Mouse (Mus musculus) limb, embryonic 14.5 days (tissue): ENCODE measurements around the gene Fbxo10. TPM values are rescaled to one million over a fixed set of nuclear protein-coding genes. Genes with fewer than 3 reads are reported as not detected.
"Not testable (repeated sequence)": the region's sequence is repeated elsewhere in the genome, so short reads cannot be mapped to it uniquely, and the experiment has no call there.

ENCODE experiments used
- ATAC-seq: fragments of 200-750 bp; cut with Nextera tagmentation; 2 replicates; pipeline ENCODE4 v1.8.0; 2017; ENCODE audit warnings: low read depth, moderate number of reproducible peaks, moderate TSS enrichment; ENCODE audit not compliant: low FRiP score
- DNase-seq: peaks from one replicate; pipeline ENCODE4 v3.0.0-alpha.2; 2015; ENCODE audit warnings: low spot score
- H3K27ac ChIP-seq: fragments of 300-500 bp; sonication (generic); replicated peaks from 2 replicates; pipeline ENCODE4 v1.5.1; 2014; ENCODE audit warnings: low read depth, mild to moderate bottlenecking, low read length, moderate library complexity, mixed read lengths
- H3K27me3 ChIP-seq: fragments of 300-500 bp; sonication (generic); 2 replicates; pipeline ENCODE4 v1.6.1; 2014; ENCODE audit warnings: low read length, mixed read lengths; ENCODE audit not compliant: control insufficient read depth, insufficient read depth
- H3K36me3 ChIP-seq: fragments of 300-500 bp; sonication (generic); 2 replicates; pipeline ENCODE4 v1.6.1; 2014; ENCODE audit warnings: mild to moderate bottlenecking, low read length, moderate library complexity, mixed read lengths; ENCODE audit not compliant: control insufficient read depth, insufficient read depth
- H3K4me1 ChIP-seq: fragments of 300-500 bp; sonication (generic); 2 replicates; pipeline ENCODE4 v1.6.1; 2014; ENCODE audit warnings: antibody characterized with exemption, low read length, mixed read lengths; ENCODE audit not compliant: control insufficient read depth, insufficient read depth
- H3K4me2 ChIP-seq: fragments of 300-500 bp; sonication (generic); replicated peaks from 2 replicates; pipeline ENCODE4 v1.6.1; 2014; ENCODE audit warnings: low read depth, mild to moderate bottlenecking, low read length, moderate library complexity; ENCODE audit not compliant: severe bottlenecking
- H3K4me3 ChIP-seq: fragments of 300-500 bp; sonication (generic); replicated peaks from 2 replicates; pipeline ENCODE4 v1.5.1; 2014; ENCODE audit warnings: low read length
- H3K9ac ChIP-seq: fragments of 300-500 bp; sonication (generic); 2 replicates; pipeline ENCODE4 v1.6.1; 2014; ENCODE audit warnings: mild to moderate bottlenecking, low read depth, low read length, moderate library complexity; ENCODE audit not compliant: severe bottlenecking
- H3K9me3 ChIP-seq: fragments of 300-500 bp; sonication (generic); 2 replicates; pipeline ENCODE4 v1.6.1; 2016; ENCODE audit warnings: low read length; ENCODE audit not compliant: control insufficient read depth
- POLR2A ChIP-seq: fragments of 200-500 bp; IDR thresholded peaks from 2 replicates; pipeline ENCODE4 v1.8.0; 2012; ENCODE audit warnings: inconsistent platforms, mild to moderate bottlenecking, moderate library complexity, borderline replicate concordance; ENCODE audit not compliant: insufficient read depth, insufficient read length; ENCODE audit errors: extremely low read depth
- WGBS: fragments of 180-500 bp; shearing (Covaris S2); extraction: QIAGEN DNeasy Blood & Tissue Kit; methylation state at CpG from one replicate; pipeline ENCODE4 v1.1.7; 2014; 5-methylcytosine and 5-hydroxymethylcytosine counted together
- polyA plus RNA-seq, 2 experiments: library from polyadenylated mRNA; depleted of rRNA in 1 of 2; stranded (reverse) in 1 of 2; unstranded in 1 of 2; fragments of >200 nt; fragmentation: Nextera tagmentation in 1 of 2; extraction: Ambion mirVana in 1 of 2; gene quantifications; 2 replicates each; pipeline versions ENCODE4 v1.2.1 to v1.2.3; 2012 to 2014

Fbxo10 gene
- polyA plus RNA-seq, 2 experiments: 15.0 to 28.9 TPM

DNA sequence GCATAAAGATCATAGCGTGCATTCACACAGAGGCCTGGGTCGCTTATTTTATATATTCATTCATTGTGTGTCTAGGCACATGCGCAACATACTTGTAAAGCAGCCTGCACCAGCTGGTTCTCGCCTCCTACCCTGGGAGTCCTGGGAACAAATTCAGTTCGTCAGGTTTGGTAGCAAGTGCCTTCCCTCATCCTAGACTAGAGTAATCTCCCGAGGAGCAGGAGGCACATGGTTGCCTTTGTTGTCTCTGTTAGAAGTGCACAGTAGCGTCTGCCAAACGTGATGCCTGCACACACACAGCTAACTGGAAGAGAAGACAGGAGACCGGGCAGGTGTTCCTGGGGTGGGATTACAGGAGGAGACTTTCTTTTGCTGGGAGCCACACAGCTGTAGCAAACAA, 36.4 kb downstream of the Fbxo10 start:
- TF ChIP-seq POLR2A: no peak
- Histone ChIP-seq H3K4me1 (no peaks in the 10 kb centered on the region), H3K27ac (no peak overlapping the region), H3K27me3 (no peaks in the 10 kb centered on the region), H3K9ac (no peak overlapping the region), H3K9me3 (no peaks in the 10 kb centered on the region), H3K4me2 (no peak overlapping the region), H3K36me3 (peaks cover 54% of the 10 kb centered on the region), H3K4me3 (no peak overlapping the region)
- ATAC-seq (no peak), DNase-seq (no peak)
- 86% methylated on average over 9 of the region's 9 CpGs for WGBS

DNA sequence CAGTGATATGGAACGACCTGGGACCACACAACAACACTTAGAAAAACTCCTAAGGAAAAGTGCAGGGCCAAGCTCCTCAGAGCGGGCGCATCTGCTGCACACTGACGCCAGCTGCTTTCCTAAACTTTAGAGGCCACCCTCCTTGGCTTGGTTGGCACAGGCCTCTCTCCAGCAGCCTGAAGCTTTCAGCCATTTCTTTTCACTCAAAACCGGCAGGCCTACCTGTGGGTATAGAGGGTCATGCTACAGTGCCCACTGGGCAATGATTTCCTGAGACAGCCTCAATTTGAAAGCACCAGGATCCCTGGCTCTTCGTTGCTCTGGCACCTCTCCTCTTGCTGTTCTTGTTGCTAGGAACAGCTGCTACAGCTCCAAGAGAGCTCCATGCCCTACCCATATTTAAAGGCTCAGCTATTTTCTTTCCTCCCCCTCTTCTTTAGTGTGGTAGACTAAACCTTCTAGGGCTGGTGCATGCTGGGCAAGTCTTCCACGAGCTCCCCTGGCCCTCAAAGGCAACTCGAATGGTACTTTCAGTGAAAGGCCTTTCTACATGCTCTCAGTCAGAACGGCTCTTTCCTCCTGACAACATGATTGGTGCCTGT, 37.0 kb downstream of the Fbxo10 start:
- no peak overlapping the region for H3K4me3 ChIP-seq
- H3K27me3 ChIP-seq: no peaks in the 10 kb centered on the region
- H3K9me3 ChIP-seq: no peaks in the 10 kb centered on the region
- peaks cover 54% of the 10 kb centered on the region for H3K36me3 ChIP-seq
- no peak overlapping the region for H3K9ac ChIP-seq
- no peaks in the 10 kb centered on the region for H3K4me1 ChIP-seq
- no peak for ATAC-seq
- no peak for DNase-seq
- H3K4me2 ChIP-seq: no peak overlapping the region
- H3K27ac ChIP-seq: no peak overlapping the region
- 87% methylated on average over 9 of the region's 9 CpGs for WGBS
- TF ChIP-seq POLR2A: no peak

DNA sequence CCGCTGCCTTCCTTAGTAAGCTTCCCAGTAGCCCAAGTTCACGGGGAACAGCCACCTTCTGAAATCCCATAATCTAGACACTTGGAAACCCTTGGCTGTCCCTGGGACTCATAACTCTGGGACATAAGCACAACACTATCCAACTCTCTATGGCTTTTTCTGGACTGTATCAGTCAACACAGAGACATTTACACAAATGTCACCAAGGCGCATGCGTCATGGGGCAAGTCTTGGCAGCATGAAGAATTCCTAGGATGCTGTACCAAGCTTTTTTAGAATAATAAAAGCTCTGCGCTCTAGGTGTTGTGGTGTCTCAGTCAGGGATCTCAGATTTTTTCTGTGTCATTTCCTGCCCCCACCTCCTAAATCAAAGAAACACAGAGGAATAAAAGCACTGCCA, 37.7 kb downstream of the Fbxo10 start:
- DNase-seq: no peak
- Histone ChIP-seq H3K4me2 (no peak overlapping the region), H3K9me3 (no peaks in the 10 kb centered on the region), H3K4me3 (no peak overlapping the region), H3K27me3 (no peaks in the 10 kb centered on the region), H3K36me3 (peaks cover 59% of the 10 kb centered on the region), H3K9ac (no peak overlapping the region), H3K27ac (no peak overlapping the region), H3K4me1 (no peaks in the 10 kb centered on the region)
- ATAC-seq: no peak
- 88% methylated on average over 5 of the region's 5 CpGs for WGBS
- TF ChIP-seq POLR2A: no peak

DNA sequence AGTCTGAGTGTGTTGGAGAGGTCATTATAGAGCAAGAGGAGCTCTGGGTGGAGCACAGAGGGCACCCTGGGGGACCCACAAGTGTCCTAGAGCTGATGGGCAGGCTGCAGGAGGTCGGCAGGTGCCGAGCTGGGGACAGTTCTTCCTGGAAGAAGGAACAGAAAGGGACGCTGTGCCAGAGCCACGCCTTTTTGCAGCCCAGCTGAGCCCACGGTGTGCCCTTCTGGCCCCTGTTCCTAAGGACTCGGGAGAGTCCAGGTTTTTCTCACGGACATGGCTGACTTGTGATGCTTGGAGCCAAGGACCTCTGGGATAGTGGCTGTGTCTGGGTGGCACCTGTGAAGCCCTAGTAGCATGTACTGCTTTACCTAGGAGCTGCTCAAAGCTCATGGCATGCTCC, 43.6 kb downstream of the Fbxo10 start:
- Histone ChIP-seq H3K4me2 (no peak overlapping the region), H3K9me3 (no peaks in the 10 kb centered on the region), H3K36me3 (peaks cover 61% of the 10 kb centered on the region), H3K27me3 (no peaks in the 10 kb centered on the region), H3K4me1 (no peaks in the 10 kb centered on the region), H3K27ac (no peak overlapping the region), H3K4me3 (no peak overlapping the region), H3K9ac (no peak overlapping the region)
- DNase-seq (no peak), ATAC-seq (no peak)
- WGBS: 85% methylated on average over 7 of the region's 7 CpGs
- no peak for TF ChIP-seq POLR2A

DNA sequence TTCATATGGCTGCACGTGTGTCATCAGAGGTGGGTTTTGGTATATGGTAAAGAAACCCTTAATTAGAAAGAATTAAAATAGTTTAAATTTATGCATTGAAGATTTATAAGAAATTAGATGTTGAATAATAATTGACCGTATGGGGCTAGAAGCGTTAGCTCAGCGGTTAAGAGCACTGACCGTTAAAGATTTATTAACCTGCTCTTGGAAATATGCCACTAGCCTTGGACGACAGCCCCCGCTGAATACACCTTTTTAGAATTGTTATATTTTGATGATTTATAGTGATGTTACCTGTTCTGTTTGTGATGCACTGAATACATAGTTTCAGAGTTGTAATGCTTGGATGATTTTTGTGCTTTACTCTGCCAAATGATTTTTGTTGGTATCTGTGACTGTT, 44.9 kb downstream of the Fbxo10 start:
- not testable (repeated sequence) for DNase-seq, ATAC-seq, H3K27ac ChIP-seq, H3K27me3 ChIP-seq, H3K9me3 ChIP-seq, H3K4me2 ChIP-seq, H3K9ac ChIP-seq, H3K4me1 ChIP-seq, H3K4me3 ChIP-seq
- 81% methylated on average over 7 of the region's 7 CpGs for WGBS
- peaks cover 62% of the 10 kb centered on the region for H3K36me3 ChIP-seq

DNA sequence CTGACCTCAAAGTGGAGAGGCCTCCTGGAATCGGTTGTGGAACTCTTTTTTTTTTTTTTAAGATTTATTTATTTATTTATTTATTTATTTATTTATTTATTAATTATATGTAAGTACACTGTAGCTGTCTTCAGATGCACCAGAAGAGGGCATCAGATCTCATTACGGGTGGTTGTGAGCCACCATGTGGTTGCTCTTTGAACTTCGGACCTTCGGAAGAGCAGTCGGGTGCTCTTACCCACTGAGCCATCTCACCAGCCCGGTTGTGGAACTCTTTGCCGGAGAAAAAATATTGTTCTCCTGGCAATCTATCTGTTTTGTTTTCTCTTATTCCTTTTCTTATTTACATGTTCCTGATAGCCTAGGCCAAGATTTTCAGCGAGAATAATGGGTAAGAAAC, 45.5 kb downstream of the Fbxo10 start:
- H3K36me3 ChIP-seq: peaks cover 62% of the 10 kb centered on the region
- H3K4me3 ChIP-seq, H3K9me3 ChIP-seq, DNase-seq, H3K27me3 ChIP-seq, H3K9ac ChIP-seq, H3K27ac ChIP-seq, H3K4me2 ChIP-seq, ATAC-seq, H3K4me1 ChIP-seq: not testable (repeated sequence)
- 62% methylated on average over 8 of the region's 8 CpGs for WGBS
